Mouse (Mus musculus) induced T-regulatory cell, adult 2 months (primary cell): ENCODE data around the gene Tram2.

ENCODE experiments used
- DNase-seq: peaks from one replicate; pipeline ENCODE4 v3.0.0-alpha.2; 2012; ENCODE audit warnings: low read depth

Gene Tram2

GRCm38 (mm10) chr1:21067536-21068221 lies 11.3 kb downstream of the Tram2 start:
- DNase-seq: no peak

- peak; percentile 65 for DNase-seq
These were observed 14.9 kb downstream of the Tram2 start for GRCm38 (mm10) chr1:21064153-21064552.

GRCm38 (mm10) chr1:21059385-21060109 lies 19.5 kb downstream of the Tram2 start:
- DNase-seq: no peak

GRCm38 (mm10) chr1:21053009-21053408 lies 26.0 kb downstream of the Tram2 start:
- DNase-seq: no peak

- DNase-seq: no peak
These were observed 26.4 kb downstream of the Tram2 start for GRCm38 (mm10) chr1:21052608-21053007.

GRCm38 (mm10) chr1:21052132-21052545 lies 26.9 kb downstream of the Tram2 start:
- peak; percentile 40 for DNase-seq

GRCm38 (mm10) chr1:21049005-21049404 lies 30.0 kb downstream of the Tram2 start:
- no peak for DNase-seq

- no peak for DNase-seq
These were observed 30.6 kb downstream of the Tram2 start for GRCm38 (mm10) chr1:21048402-21048801.

GRCm38 (mm10) chr1:21042461-21042860 lies 36.6 kb downstream of the Tram2 start:
- no peak for DNase-seq

GRCm38 (mm10) chr1:21040610-21041326 lies 38.3 kb downstream of the Tram2 start:
- DNase-seq: no peak

GRCm38 (mm10) chr1:21040173-21040572 lies 38.9 kb downstream of the Tram2 start:
- no peak for DNase-seq

GRCm38 (mm10) chr1:21039564-21039963 lies 39.5 kb downstream of the Tram2 start:
- no peak for DNase-seq

- no peak for DNase-seq
These were observed 41.0 kb downstream of the Tram2 start for GRCm38 (mm10) chr1:21037881-21038601.

GRCm38 (mm10) chr1:21035878-21036277 lies 43.2 kb downstream of the Tram2 start:
- no peak for DNase-seq

GRCm38 (mm10) chr1:21033792-21034119 lies 45.3 kb downstream of the Tram2 start:
- DNase-seq: no peak

GRCm38 (mm10) chr1:21033065-21033791 lies 45.8 kb downstream of the Tram2 start:
- DNase-seq: no peak

- DNase-seq: no peak
These were observed 47.4 kb downstream of the Tram2 start for GRCm38 (mm10) chr1:21031650-21032049.

- peak; percentile 10 for DNase-seq
These were observed 50.0 kb downstream of the Tram2 start for GRCm38 (mm10) chr1:21029000-21029399.

GRCm38 (mm10) chr1:21026534-21026933 lies 52.5 kb downstream of the Tram2 start:
- DNase-seq: no peak

GRCm38 (mm10) chr1:21025203-21025602 lies 53.8 kb downstream of the Tram2 start:
- DNase-seq: peak; percentile 16

- DNase-seq: no peak
These were observed 55.9 kb downstream of the Tram2 start for GRCm38 (mm10) chr1:21023101-21023500.

GRCm38 (mm10) chr1:21014463-21014862 lies 64.6 kb downstream of the Tram2 start:
- no peak for DNase-seq
